ENCODE assay signal across 9 mouse cellular contexts in genomic region chr8:10438772-10439171, GRCm38 (mm10).
A peak's percentile ranks its signal among the peaks of the same experiment; 100 is the strongest.
DNase-seq lines count a peak whose midpoint lies in the region; ATAC-seq and TF ChIP-seq lines count a peak whose summit lies in the region.
"Had no signal": no experiment of that assay in that cellular context is flagged by ENCODE, and none has a peak within 500 bp of the region (broad histone marks: within the 10 kb centered on the region; RNA-seq: fewer than 3 reads in every experiment).

No protein-coding gene starts in this region.

- TF ChIP-seq CTCF in cerebellum, adult 2 months (IDR thresholded peaks at IDR 0.05; ENCODE audit: borderline replicate concordance, insufficient read depth, low read depth, low read length) = peak; percentile 96

- H3K9ac ChIP-seq in hindbrain, embryonic 15.5 days = no peak overlapping the region
- no peak overlapping the region for H3K9ac ChIP-seq in midbrain, embryonic 11.5 days (ENCODE audit: low read length)

- DNase-seq in T-cell, adult 2 months (ENCODE audit: low spot score) = peak; percentile 36
- peak; percentile 67 to 76 for DNase-seq in cerebellum, adult 2 months
- DNase-seq in left cerebral cortex, adult 18-20 months (ENCODE audit: low spot score in 2 of 2) = peak; percentile 72 to 73
- peak; percentile 98 for DNase-seq in midbrain, embryonic 11.5 days (ENCODE audit: low spot score, missing footprints)
- peak; percentile 77 for DNase-seq in right cerebral cortex, postnatal 25 days
- peak; percentile 48 to 70 for DNase-seq in urinary bladder, postnatal 4 days (ENCODE audit: low spot score in 2 of 2)

- no peaks in the 10 kb centered on the region for H3K27me3 ChIP-seq in cerebellum, adult 2 months (ENCODE audit: control insufficient read depth, insufficient read depth, low read length)
- H3K27me3 ChIP-seq in hindbrain, embryonic 15.5 days = no peaks in the 10 kb centered on the region
- H3K27me3 ChIP-seq in midbrain, embryonic 11.5 days (ENCODE audit: control insufficient read depth, insufficient read depth, low read length) = no peaks in the 10 kb centered on the region

- no peaks in the 10 kb centered on the region for H3K36me3 ChIP-seq in hindbrain, embryonic 15.5 days
- no peaks in the 10 kb centered on the region for H3K36me3 ChIP-seq in midbrain, embryonic 11.5 days (ENCODE audit: control insufficient read depth, insufficient read depth, low read length)

- H3K4me2 ChIP-seq in hindbrain, embryonic 15.5 days = no peak overlapping the region
- H3K4me2 ChIP-seq in midbrain, embryonic 11.5 days = no peak overlapping the region

- no peaks in the 10 kb centered on the region for H3K4me1 ChIP-seq in cerebellum, adult 2 months (ENCODE audit: control insufficient read depth, insufficient read depth, low read length)
- H3K4me1 ChIP-seq in hindbrain, embryonic 15.5 days (replicated peaks) = peaks cover 14% of the 10 kb centered on the region
- H3K4me1 ChIP-seq in midbrain, embryonic 11.5 days (ENCODE audit: control insufficient read depth, insufficient read depth, low read length) = peaks cover 2% of the 10 kb centered on the region; the same call in 1 of the 2 replicates

- peak; percentile 60 for ATAC-seq in frontal cortex, adult (ENCODE audit: low TSS enrichment)
- peak; percentile 68 for ATAC-seq in hindbrain, embryonic 15.5 days (ENCODE audit: low FRiP score, low read depth)
- peak; percentile 35; the same call in 1 of the 2 replicates for ATAC-seq in midbrain, embryonic 11.5 days (ENCODE audit: low FRiP score)

- TF ChIP-seq POLR2A in cerebellum, adult 2 months (IDR thresholded peaks at IDR 0.05; ENCODE audit: borderline replicate concordance, insufficient read depth, low read length) = no peak

- no peaks in the 10 kb centered on the region for H3K9me3 ChIP-seq in hindbrain, embryonic 15.5 days
- H3K9me3 ChIP-seq in midbrain, embryonic 11.5 days (ENCODE audit: control insufficient read depth, low read length) = no peaks in the 10 kb centered on the region

- H3K27ac ChIP-seq in cerebellum, adult 2 months (ENCODE audit: insufficient read depth, low read length) = no peak overlapping the region
- no peak overlapping the region for H3K27ac ChIP-seq in hindbrain, embryonic 15.5 days (replicated peaks)
- H3K27ac ChIP-seq in midbrain, embryonic 11.5 days (ENCODE audit: low read depth, low read length) = no peak overlapping the region
- H3K27ac ChIP-seq: macrophage had no signal

- no peak overlapping the region for H3K4me3 ChIP-seq in cerebellum, adult 2 months (replicated peaks; ENCODE audit: insufficient read depth, low read depth, low read length)
- no peak overlapping the region for H3K4me3 ChIP-seq in hindbrain, embryonic 15.5 days
- H3K4me3 ChIP-seq in midbrain, embryonic 11.5 days (ENCODE audit: low read depth, low read length) = no peak overlapping the region

- 14% methylated on average over 11 of the region's 11 CpGs for WGBS in cerebellum, adult 2 months
- WGBS in hindbrain, embryonic 15.5 days = 15% methylated on average over 11 of the region's 11 CpGs
- WGBS in midbrain, embryonic 11.5 days = 21% methylated on average over 11 of the region's 11 CpGs

Comparison
In these comparisons a context has a peak if more than half of its experiments do, and no peak if none do; other contexts are left out.
1. DNase-seq: peak in every context shown above with its lines; median percentile 98 in midbrain, embryonic 11.5 days; 77 in right cerebral cortex, postnatal 25 days; 72 in left cerebral cortex, adult 18-20 months; 72 in cerebellum, adult 2 months; 59 in urinary bladder, postnatal 4 days; 36 in T-cell, adult 2 months.